Comparison of ENCODE assay signal across 17 mouse cellular contexts in the genomic region with DNA sequence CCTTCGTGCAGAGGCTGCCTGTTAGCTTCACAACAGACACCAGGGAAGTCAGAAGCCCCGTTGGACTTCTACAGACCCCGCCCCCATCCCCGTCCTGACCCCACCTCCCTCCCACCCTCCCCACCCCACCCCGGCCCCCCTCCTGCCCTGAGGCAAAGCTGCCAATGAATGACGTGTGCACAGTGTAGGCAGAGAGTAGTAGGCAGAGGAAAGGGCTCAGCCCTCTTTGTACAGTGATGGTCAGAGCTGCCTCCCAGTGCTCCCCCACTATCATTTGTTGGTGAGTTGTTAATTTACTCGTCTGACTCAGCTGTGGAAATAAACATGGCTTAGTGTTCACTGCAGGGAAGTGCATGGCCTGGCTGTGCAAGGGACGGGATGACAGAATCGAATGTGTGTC.
DNase-seq lines count a peak whose midpoint lies in the region; ATAC-seq and TF ChIP-seq lines count a peak whose summit lies in the region.
"Had no signal": no experiment of that assay in that cellular context is flagged by ENCODE, and none has a peak within 500 bp of the region (broad histone marks: within the 10 kb centered on the region; RNA-seq: fewer than 3 reads in every experiment).

No protein-coding gene starts in this region.

- peak; percentile 24 to 47 for DNase-seq in cerebellum, postnatal 10 days
- no peak for DNase-seq in layer of hippocampus, adult 2 months (ENCODE audit: low spot score in 2 of 2)
- no peak for DNase-seq in layer of hippocampus, postnatal 36 days
- DNase-seq in embryonic facial prominence, embryonic 14.5 days (ENCODE audit: low spot score) = no peak
- DNase-seq: adrenal gland, postnatal 10 days; cerebellum, postnatal 25 days; lung, postnatal 10 days had no signal

- peaks cover 33% of the 10 kb centered on the region for H3K27me3 ChIP-seq in neural tube, embryonic 12.5 days (replicated peaks)
- H3K27me3 ChIP-seq in neural tube, embryonic 15.5 days (replicated peaks) = peaks cover 34% of the 10 kb centered on the region
- peaks cover 38% of the 10 kb centered on the region for H3K27me3 ChIP-seq in embryonic facial prominence, embryonic 14.5 days (replicated peaks; ENCODE audit: control insufficient read depth, insufficient read depth, low read length)

- no peaks in the 10 kb centered on the region for H3K36me3 ChIP-seq in neural tube, embryonic 12.5 days
- 0 out of 2 replicates have a peak, but pooled peaks cover 6% of the 10 kb centered on the region for H3K36me3 ChIP-seq in neural tube, embryonic 15.5 days
- no peaks in the 10 kb centered on the region for H3K36me3 ChIP-seq in embryonic facial prominence, embryonic 14.5 days (ENCODE audit: control insufficient read depth, insufficient read depth, low read length)
- H3K36me3 ChIP-seq: kidney, embryonic 15.5 days; limb, embryonic 13.5 days; stomach, embryonic 15.5 days had no signal

- no peak for ATAC-seq in cerebellum, adult (ENCODE audit: insufficient number of reproducible peaks, low FRiP score, low TSS enrichment)
- ATAC-seq in neural tube, embryonic 12.5 days (ENCODE audit: low FRiP score, low read depth) = peak; percentile 27; the same call in 1 of the 2 replicates
- ATAC-seq in neural tube, embryonic 15.5 days (ENCODE audit: low FRiP score) = no peak
- ATAC-seq in embryonic facial prominence, embryonic 14.5 days (ENCODE audit: low read depth) = 0 out of 2 replicates have a peak, but pooled peaks have one; percentile 39
- no peak for ATAC-seq in CD4-positive, CD25-positive, alpha-beta regulatory T cell, adult 4 months
- ATAC-seq: hindbrain, postnatal 0 days; midbrain, embryonic 13.5 days had no signal

- H3K4me2 ChIP-seq in neural tube, embryonic 12.5 days (replicated peaks) = no peak overlapping the region
- no peak overlapping the region for H3K4me2 ChIP-seq in neural tube, embryonic 15.5 days
- no peak overlapping the region for H3K4me2 ChIP-seq in embryonic facial prominence, embryonic 14.5 days (ENCODE audit: low read depth, low read length)
- H3K4me2 ChIP-seq: kidney, embryonic 15.5 days; limb, embryonic 13.5 days; midbrain, embryonic 13.5 days; stomach, embryonic 15.5 days had no signal

- peaks cover 10% of the 10 kb centered on the region for H3K4me1 ChIP-seq in neural tube, embryonic 12.5 days
- peaks cover 9% of the 10 kb centered on the region for H3K4me1 ChIP-seq in neural tube, embryonic 15.5 days
- peaks cover 4% of the 10 kb centered on the region; the same call in 1 of the 2 replicates for H3K4me1 ChIP-seq in embryonic facial prominence, embryonic 14.5 days (ENCODE audit: control insufficient read depth, insufficient read depth, low read length)
- H3K4me1 ChIP-seq: stomach, embryonic 15.5 days had no signal

- H3K27ac ChIP-seq in layer of hippocampus, adult 2 months = peak overlapping the region; percentile 92
- no peak overlapping the region for H3K27ac ChIP-seq in neural tube, embryonic 12.5 days
- H3K27ac ChIP-seq in neural tube, embryonic 15.5 days (replicated peaks) = no peak overlapping the region
- no peak overlapping the region for H3K27ac ChIP-seq in embryonic facial prominence, embryonic 14.5 days (replicated peaks; ENCODE audit: low read depth, low read length)
- H3K27ac ChIP-seq: hindbrain, postnatal 0 days; kidney, embryonic 15.5 days; limb, embryonic 13.5 days; midbrain, embryonic 13.5 days; stomach, embryonic 15.5 days had no signal

- WGBS in neural tube, embryonic 12.5 days = 31% methylated on average over 9 of the region's 9 CpGs
- 27% methylated on average over 9 of the region's 9 CpGs for WGBS in neural tube, embryonic 15.5 days
- WGBS in embryonic facial prominence, embryonic 14.5 days = 28% methylated on average over 9 of the region's 9 CpGs

- no peak overlapping the region for H3K4me3 ChIP-seq in layer of hippocampus, adult 2 months
- no peak overlapping the region for H3K4me3 ChIP-seq in neural tube, embryonic 12.5 days
- no peak overlapping the region for H3K4me3 ChIP-seq in neural tube, embryonic 15.5 days (replicated peaks)
- H3K4me3 ChIP-seq in embryonic facial prominence, embryonic 14.5 days (ENCODE audit: low read depth, low read length) = no peak overlapping the region
- H3K4me3 ChIP-seq: erythroblast, embryonic 14.5 days; kidney, embryonic 15.5 days; limb, embryonic 13.5 days; midbrain, embryonic 13.5 days; stomach, embryonic 15.5 days had no signal

- H3K9ac ChIP-seq in neural tube, embryonic 12.5 days = no peak overlapping the region
- no peak overlapping the region for H3K9ac ChIP-seq in neural tube, embryonic 15.5 days (replicated peaks)
- H3K9ac ChIP-seq in embryonic facial prominence, embryonic 14.5 days (ENCODE audit: low read depth, low read length) = no peak overlapping the region
- H3K9ac ChIP-seq: kidney, embryonic 15.5 days; limb, embryonic 13.5 days; midbrain, embryonic 13.5 days; stomach, embryonic 15.5 days had no signal

- H3K9me3 ChIP-seq in neural tube, embryonic 12.5 days = no peaks in the 10 kb centered on the region
- no peaks in the 10 kb centered on the region for H3K9me3 ChIP-seq in neural tube, embryonic 15.5 days (replicated peaks)
- H3K9me3 ChIP-seq in embryonic facial prominence, embryonic 14.5 days (ENCODE audit: control insufficient read depth, low read length) = no peaks in the 10 kb centered on the region
- H3K9me3 ChIP-seq: kidney, embryonic 15.5 days; limb, embryonic 13.5 days; midbrain, embryonic 13.5 days; stomach, embryonic 15.5 days had no signal

- no peak for TF ChIP-seq CTCF in layer of hippocampus, adult 2 months (conservative IDR thresholded peaks at IDR 0.05)

Comparison
In these comparisons a context has a peak if more than half of its experiments do, and no peak if none do; other contexts are left out.
1. ATAC-seq: peak in neural tube, embryonic 12.5 days (single experiment) and embryonic facial prominence, embryonic 14.5 days (single experiment); none in cerebellum, adult (single experiment), neural tube, embryonic 15.5 days (single experiment) and CD4-positive, CD25-positive, alpha-beta regulatory T cell, adult 4 months (single experiment).
2. DNase-seq: peak in cerebellum, postnatal 10 days (2 of 2); none in layer of hippocampus, adult 2 months (0 of 2), layer of hippocampus, postnatal 36 days (0 of 2) and embryonic facial prominence, embryonic 14.5 days (single experiment).